Mouse (Mus musculus): Measurements from ENCODE around the gene Treh.
A peak's percentile ranks its signal among the peaks of the same experiment; 100 is the strongest.

Gene Treh

GRCm38 (mm10) chr9:44678288-44678871, 5.3 kb downstream of the Treh start:
- DNase-seq (ENCODE audit: low spot score in 2 of 2) = no peak

DNA sequence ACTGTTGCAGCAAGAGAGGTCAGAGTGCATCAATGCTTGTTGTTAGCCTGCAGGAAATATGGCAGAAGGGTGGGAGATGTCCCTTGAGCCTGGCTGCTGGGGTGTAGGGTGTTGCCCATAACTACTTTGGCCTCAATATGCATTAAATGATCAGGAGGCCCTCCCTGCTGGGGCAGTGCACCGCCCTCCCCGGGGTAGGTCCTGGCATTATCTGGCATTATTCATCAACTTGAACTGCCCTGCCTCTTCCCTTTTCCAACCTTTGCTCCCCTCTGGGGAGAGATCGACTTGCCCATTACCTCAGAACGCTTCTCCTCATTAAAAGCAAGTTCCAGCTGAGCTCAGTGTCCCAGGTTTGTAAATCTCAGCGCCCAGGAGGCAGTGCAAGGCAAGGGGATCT, 6.5 kb downstream of the Treh start:
- no peak for DNase-seq (ENCODE audit: low spot score in 2 of 2)

- DNase-seq (ENCODE audit: low spot score in 2 of 2) = no peak
Observed at GRCm38 (mm10) chr9:44683046-44683445, 10.0 kb downstream of the Treh start.

DNA sequence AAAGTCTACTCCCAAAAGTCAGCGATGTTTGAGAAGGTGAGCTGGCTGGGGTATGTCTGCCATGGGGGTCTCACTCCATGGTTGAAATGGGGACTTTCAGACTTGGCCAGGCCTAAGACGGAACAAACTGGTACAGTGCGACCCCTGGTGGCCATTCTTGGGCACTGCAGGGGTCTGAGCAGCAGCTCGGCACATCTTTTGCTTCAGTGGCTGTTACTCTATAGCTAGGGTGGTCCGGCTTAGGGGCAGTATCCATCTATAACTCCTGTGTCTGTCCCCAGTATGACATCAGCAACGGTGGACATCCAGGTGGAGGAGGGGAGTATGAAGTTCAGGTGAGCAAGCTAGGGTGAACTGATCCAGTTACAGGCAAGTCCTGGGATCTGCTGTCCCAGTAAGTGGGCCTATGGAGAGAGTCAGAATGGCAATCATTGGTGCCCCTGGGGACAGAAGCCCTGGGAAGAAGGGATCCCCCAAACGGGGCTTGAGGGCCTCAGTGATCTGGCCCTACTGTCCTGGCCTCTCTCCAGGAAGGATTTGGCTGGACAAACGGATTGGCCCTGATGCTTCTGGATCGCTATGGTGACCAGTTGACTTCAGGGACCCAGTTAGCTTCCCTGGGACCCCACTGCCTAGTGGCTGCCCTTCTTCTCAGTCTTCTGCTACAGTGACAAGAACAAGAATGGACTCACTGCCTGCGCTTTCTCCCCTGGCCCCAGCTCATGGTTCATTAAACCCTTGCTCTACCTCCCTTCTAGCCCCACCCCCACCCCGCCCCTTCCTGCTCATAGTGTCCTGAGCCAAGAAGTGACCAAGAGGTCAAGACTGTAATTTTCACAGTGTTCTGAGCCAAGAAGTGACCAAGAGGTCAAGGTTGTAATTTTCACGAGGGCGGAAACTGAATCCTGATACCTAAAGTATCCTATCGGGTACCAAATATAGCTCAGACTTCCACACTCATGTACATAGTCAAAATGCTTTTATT, 12.6 kb downstream of the Treh start:
- peak; percentile 55 to 75 for DNase-seq (ENCODE audit: low spot score in 2 of 2)

DNA sequence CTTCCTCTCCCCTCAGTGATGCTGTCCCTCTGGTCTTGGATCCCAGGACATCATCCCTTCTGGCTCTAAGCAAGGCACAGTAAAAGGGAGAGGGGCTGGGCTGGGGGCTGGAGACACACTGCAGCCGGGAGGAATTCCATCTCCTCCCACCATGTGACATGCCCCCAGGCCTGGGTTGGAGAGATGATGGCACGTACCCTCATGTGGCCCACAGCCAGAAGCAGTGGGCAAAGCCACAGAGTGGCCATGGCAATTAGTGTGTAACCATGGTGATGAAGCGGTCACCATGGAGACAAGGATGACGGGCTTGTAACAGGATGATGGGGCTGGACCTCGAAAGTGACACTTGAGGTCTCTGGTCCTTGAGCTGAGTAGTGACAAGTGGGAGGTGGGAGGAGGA, 13.6 kb downstream of the Treh start:
- no peak for DNase-seq (ENCODE audit: low spot score in 2 of 2)

GRCm38 (mm10) chr9:44688013-44688412, 15.0 kb downstream of the Treh start:
- no peak for DNase-seq (ENCODE audit: low spot score in 2 of 2)

GRCm38 (mm10) chr9:44690641-44691040, 17.6 kb downstream of the Treh start:
- DNase-seq (ENCODE audit: low spot score in 2 of 2) = no peak

DNA sequence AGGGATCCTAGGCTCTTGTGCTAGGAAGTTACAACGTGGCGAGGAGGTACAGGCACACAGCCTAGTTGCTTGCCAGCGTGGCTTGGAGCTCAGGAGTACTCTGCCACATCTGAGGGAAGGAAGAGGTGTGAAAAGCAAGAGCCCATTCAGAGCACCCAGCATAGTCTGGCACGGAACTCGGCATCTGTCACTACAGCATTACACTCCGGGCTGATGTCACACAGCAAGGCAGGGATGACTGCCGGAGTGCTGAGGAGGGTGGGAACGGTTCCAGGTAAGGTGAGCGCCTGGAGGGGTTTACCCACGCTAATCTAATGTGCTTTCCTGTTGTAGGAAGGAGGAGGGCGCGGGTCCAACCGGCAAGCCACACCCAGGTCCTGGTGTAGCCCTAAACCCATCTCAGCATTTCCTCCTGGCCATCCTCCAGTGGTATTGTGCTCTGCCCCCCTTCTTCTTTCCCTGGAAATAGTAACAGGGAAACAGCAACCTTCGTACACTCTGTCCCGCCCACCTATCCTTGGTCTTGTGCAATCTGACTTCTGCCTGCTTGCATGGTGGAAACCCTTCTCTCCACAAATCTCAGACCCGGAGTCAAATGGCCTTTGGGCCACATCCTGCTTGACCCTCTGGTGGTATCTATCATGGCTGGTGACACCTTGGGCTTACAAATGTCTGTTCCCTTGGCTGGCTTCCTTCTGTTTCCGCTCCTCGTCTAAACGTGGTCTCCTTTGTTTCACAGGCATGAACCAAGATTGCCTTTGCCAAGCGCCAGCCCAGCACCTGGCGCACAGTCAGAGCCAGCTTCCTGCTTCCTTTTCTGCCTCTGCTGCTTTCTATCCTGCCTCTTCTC, 18.9 kb downstream of the Treh start:
- DNase-seq (ENCODE audit: low spot score in 2 of 2) = peak; percentile 39 to 66

- DNase-seq (ENCODE audit: low spot score in 2 of 2) = no peak
Observed at GRCm38 (mm10) chr9:44693071-44693470, 20.0 kb downstream of the Treh start.

- no peak for DNase-seq (ENCODE audit: low spot score in 2 of 2)
Observed at GRCm38 (mm10) chr9:44697866-44698265, 24.8 kb downstream of the Treh start.

DNA sequence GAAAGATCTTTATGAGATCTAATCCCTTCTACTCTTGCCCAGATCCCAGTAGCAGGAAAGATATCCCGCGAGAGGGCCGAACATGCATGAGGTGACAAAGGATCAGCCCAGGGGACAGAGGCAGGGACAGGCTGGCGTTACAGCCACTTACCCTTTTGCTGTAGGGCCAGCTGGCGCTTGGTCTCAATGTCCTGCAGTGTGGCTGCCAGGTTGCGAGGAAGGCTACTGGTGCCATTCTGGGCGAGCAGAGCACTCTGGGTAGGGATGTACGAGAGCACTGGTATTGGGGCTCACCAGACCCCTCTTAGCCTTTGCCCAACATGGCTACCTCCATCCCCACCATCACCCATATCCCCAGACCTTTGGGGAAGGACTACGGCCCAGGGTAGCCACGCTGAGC, 26.2 kb downstream of the Treh start:
- no peak for DNase-seq (ENCODE audit: low spot score in 2 of 2)

GRCm38 (mm10) chr9:44699730-44700129, 26.7 kb downstream of the Treh start:
- no peak for DNase-seq (ENCODE audit: low spot score in 2 of 2)

DNA sequence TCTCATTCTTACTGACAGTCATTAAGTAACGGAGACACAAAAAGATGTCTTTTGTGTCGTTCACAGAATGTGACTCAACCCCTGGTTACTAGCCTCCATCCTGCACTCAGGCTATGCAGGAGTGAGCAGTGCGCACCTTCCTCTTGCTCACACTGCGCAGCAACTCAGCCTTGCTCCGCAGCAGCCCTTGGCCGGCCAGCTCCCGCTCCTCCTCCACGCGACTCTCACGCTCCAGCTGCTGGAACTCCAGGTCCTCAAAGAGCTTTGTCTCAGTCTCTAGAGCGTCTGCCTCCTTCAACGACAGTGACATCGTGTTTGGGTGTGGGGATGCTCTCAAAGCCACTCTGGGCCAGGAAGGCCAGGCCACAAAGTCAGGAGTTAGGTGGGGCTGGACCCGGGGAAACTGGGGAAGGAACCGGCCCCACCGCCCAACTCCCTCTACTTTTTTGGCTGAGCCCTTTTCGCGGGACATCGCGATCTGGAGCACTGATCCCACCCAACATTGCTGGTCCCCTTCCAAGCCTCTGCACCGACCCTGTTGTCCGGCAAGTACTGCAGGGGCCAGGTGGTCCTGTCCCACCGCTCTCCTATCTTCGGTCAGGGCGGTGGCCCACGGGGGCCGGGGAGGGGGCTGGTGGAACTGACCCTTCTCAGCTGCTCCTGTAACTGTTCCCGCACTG, 34.9 kb downstream of the Treh start:
- no peak for DNase-seq (ENCODE audit: low spot score in 2 of 2)

- DNase-seq (ENCODE audit: low spot score in 2 of 2) = peak in 1 of 2 experiments; percentile 54
Observed at GRCm38 (mm10) chr9:44708429-44708765, 35.4 kb downstream of the Treh start.

DNA sequence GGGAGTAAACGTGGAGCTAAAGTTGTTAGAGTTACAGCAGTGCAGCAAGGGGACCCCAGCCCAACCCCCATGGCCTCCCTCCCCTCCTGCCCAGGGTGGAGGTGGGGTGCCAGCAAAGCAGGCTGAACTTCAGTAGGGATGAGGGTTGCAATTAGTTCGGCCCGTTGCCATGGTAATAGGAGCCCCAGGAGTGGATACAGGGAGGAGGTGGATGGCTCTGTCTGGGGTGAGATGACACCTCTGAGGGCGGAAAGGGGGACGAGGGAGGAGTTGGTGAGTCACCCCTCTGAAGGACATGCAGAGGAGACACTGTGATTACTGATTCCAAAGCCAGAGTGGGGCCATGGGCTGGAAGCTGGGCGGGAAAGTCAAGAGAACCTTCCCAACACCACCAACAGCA, 35.9 kb downstream of the Treh start:
- no peak for DNase-seq (ENCODE audit: low spot score in 2 of 2)

DNA sequence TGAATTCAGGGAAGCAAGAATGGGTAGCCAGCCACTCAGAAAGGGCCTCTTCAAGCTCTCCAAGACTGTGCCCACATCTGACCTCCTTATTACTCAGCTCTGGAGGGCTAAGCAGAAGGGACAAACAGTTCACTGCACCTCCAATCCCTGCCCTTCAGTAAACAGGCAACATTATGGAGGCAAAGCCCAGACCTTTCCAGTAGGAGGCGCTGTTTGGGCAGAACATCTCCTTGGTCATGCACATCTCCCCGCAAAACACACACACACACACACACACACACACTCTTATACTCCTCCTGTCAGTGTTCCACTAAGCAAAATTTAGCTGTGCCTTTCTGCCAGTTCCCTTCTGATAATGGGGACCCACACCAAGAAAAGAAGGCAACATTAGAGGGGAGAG, 36.6 kb downstream of the Treh start:
- no peak for DNase-seq (ENCODE audit: low spot score in 2 of 2)

DNA sequence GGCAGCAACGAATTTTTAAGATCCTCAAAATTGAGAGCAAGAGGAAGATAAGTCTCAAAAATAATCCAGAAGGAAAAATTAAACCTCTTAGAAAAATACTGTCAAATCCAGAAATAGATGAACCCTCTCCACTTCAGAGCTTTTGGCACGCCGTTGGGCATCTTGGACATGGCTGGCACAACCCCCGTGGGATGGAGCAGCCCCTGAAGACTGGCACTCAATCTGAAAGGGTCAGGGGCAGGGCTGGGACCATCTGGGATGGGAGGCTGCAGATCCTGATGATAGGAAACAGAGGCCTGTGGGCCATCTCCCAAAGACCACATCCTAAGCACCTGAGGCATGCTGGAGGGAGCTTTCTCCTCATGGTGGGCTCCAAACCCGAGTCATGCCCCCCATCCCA, 37.2 kb downstream of the Treh start:
- no peak for DNase-seq (ENCODE audit: low spot score in 2 of 2)

DNA sequence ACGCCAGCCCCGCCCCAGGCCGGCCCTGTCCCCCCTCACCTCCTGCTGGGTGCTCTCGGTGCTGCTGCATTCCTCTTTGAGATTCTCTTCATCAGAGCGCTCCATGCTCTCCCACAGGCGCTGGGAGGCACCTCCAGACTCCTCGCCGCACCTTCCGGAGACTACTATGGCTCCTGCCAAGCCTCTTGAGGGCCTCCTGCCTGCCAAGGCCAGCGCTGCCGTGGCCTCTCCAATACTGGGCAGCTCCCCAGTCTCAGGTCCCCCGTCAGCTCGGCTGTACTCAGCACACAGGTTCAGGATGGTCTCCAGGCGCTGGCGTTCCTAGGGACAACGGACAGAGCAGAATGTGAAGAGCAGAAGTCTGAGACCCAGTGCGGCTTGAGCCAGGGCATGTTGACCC, 38.6 kb downstream of the Treh start:
- no peak for DNase-seq (ENCODE audit: low spot score in 2 of 2)

- DNase-seq (ENCODE audit: low spot score in 2 of 2) = no peak
Observed at GRCm38 (mm10) chr9:44713080-44713479, 40.0 kb downstream of the Treh start.

- no peak for DNase-seq (ENCODE audit: low spot score in 2 of 2)
Observed at GRCm38 (mm10) chr9:44713574-44713973, 40.5 kb downstream of the Treh start.

- DNase-seq (ENCODE audit: low spot score in 2 of 2) = no peak
Observed at GRCm38 (mm10) chr9:44715109-44715508, 42.1 kb downstream of the Treh start.

All from frontal cortex, postnatal 10 days (tissue).